Mouse (Mus musculus): ENCODE measurements around the gene Ccdc163. TPM values are rescaled to one million over a fixed set of nuclear protein-coding genes. Genes with fewer than 3 reads are reported as not detected.

The Ccdc163 gene
- polyA plus RNA-seq, 1 experiment from 2014 or later = 13.1 TPM

DNA sequence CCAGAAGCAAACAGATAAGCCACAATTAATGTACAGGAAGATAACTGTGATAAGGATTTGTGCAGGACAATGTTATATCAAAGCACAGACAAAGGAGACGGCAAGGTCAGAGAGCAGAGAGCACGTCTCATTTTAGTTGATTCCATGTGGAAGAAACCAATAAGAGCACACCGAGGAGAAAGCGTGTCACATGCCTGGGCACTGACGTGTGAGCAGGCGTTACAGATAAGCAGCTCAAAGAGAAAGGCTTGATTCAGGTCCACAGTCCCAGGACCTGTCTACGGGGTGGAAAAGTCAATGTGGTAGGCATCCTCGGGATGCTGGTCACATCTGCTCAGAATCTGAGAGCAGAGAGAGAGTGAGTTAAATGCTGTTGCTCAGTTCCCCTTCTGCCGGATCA lies 22.8 kb downstream of the Ccdc163 start:
- no peak overlapping the region for H3K4me2 ChIP-seq (ENCODE audit: low read length)
- H3K4me3 ChIP-seq (replicated peaks; ENCODE audit: low read depth, low read length) = no peak overlapping the region
- no peaks in the 10 kb centered on the region for H3K4me1 ChIP-seq (ENCODE audit: control insufficient read depth, insufficient read depth, low read length)
- no peak overlapping the region for H3K9ac ChIP-seq (replicated peaks; ENCODE audit: low read length)
- H3K27ac ChIP-seq (replicated peaks; ENCODE audit: low read depth, low read length) = no peak overlapping the region
- DNase-seq (no peak), ATAC-seq (ENCODE audit: low FRiP score, low TSS enrichment) (no peak)
- H3K27me3 ChIP-seq (ENCODE audit: control insufficient read depth, insufficient read depth, low read length) = no peaks in the 10 kb centered on the region
- WGBS = 90% methylated on average over 9 of the region's 9 CpGs
- H3K36me3 ChIP-seq (ENCODE audit: control insufficient read depth, insufficient read depth, low read length) = no peaks in the 10 kb centered on the region
- no peaks in the 10 kb centered on the region for H3K9me3 ChIP-seq (ENCODE audit: control insufficient read depth, low read length)

DNA sequence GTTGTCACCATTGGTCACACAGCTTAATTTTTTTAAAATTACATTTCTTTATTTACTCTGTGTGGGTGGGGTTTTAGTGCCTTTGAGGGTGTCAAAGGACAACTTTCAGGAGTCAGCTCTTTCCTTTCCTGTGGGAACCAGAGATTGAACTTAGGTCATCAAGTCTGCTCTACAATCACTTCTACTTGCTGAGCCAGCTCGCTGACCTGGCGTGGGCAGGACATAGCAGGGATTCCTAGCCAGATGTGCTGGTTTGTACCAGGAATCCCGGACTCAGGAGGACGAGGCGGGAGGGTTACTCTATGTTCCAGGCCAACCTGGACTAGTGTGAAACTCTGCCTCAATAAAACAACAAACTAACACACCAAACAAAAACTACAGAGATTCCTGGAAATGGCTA lies 24.0 kb downstream of the Ccdc163 start:
- H3K27ac ChIP-seq (replicated peaks; ENCODE audit: low read depth, low read length) = no peak overlapping the region
- no peaks in the 10 kb centered on the region for H3K36me3 ChIP-seq (ENCODE audit: control insufficient read depth, insufficient read depth, low read length)
- 88% methylated on average over 5 of the region's 5 CpGs for WGBS
- H3K4me2 ChIP-seq (ENCODE audit: low read length) = no peak overlapping the region
- no peaks in the 10 kb centered on the region for H3K4me1 ChIP-seq (ENCODE audit: control insufficient read depth, insufficient read depth, low read length)
- no peak overlapping the region for H3K4me3 ChIP-seq (replicated peaks; ENCODE audit: low read depth, low read length)
- H3K9ac ChIP-seq (replicated peaks; ENCODE audit: low read length) = no peak overlapping the region
- H3K27me3 ChIP-seq (ENCODE audit: control insufficient read depth, insufficient read depth, low read length) = no peaks in the 10 kb centered on the region
- DNase-seq = no peak
- no peak for ATAC-seq (ENCODE audit: low FRiP score, low TSS enrichment)
- no peaks in the 10 kb centered on the region for H3K9me3 ChIP-seq (ENCODE audit: control insufficient read depth, low read length)

DNA sequence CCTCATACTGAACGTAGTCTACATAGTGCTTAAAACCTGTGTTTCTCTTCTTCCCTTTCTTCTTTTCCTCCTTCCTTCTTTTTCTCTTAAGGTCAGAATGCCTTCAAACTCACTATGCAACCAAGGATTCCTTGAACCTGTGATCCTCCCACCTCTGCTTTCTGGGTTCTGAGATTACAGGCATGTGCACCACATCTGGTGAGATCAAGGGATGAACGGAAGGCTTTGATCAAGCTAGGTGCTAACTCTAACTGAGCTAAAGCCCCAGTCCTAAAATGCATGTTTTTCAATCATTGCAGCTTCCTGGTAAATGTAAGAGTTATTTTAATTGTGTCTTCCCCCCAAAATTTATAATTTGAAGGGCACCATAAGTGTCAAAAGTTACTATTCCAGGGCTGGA lies 26.7 kb downstream of the Ccdc163 start:
- no peaks in the 10 kb centered on the region for H3K4me1 ChIP-seq (ENCODE audit: control insufficient read depth, insufficient read depth, low read length)
- no peaks in the 10 kb centered on the region for H3K36me3 ChIP-seq (ENCODE audit: control insufficient read depth, insufficient read depth, low read length)
- no peak overlapping the region for H3K9ac ChIP-seq (replicated peaks; ENCODE audit: low read length)
- H3K27ac ChIP-seq (replicated peaks; ENCODE audit: low read depth, low read length) = no peak overlapping the region
- H3K4me2 ChIP-seq (ENCODE audit: low read length) = no peak overlapping the region
- ATAC-seq (ENCODE audit: low FRiP score, low TSS enrichment) (no peak), DNase-seq (no peak)
- H3K27me3 ChIP-seq (ENCODE audit: control insufficient read depth, insufficient read depth, low read length) = no peaks in the 10 kb centered on the region
- no peaks in the 10 kb centered on the region for H3K9me3 ChIP-seq (ENCODE audit: control insufficient read depth, low read length)
- H3K4me3 ChIP-seq (replicated peaks; ENCODE audit: low read depth, low read length) = no peak overlapping the region
- 88% methylated on average over 2 of the region's 2 CpGs for WGBS

DNA sequence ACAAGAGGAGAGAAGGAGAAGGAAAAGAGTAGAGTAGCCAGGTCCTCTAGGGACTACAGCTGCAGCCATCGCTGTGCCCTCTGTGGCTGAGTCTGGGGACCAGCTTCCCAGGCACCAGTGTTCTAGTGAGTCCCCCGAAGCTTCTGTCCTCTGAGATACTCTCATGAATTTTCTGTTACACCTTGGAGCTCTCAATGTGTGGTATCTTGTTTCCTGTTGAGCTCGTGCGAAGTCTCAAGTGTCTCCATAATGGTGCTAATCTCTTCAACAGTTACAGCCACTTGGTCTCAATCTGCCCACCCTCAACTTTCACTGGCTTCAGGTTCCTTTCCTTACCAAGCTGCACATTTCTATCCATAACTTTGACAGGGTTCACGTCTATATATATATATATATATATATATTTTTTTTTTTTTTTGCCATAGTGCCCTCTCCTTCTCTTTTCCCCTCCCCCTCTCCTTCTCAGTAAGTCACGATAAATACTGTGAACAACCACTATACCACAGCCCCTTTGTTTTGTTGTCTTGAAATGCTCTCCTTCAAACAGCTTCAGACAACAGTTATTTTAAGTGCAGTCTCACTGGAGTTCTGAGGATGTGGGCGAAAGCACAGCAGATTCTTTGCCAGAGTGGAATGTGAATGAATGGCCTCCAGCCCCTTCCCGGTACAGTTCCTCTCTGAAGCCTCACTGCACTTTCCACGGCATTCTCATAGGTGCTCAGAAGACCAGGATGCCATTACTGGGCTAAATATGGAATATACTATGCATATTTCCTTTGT lies 30.9 kb downstream of the Ccdc163 start:
- H3K9ac ChIP-seq (replicated peaks; ENCODE audit: low read length) = no peak overlapping the region
- H3K9me3 ChIP-seq (ENCODE audit: control insufficient read depth, low read length) = no peaks in the 10 kb centered on the region
- H3K27ac ChIP-seq (replicated peaks; ENCODE audit: low read depth, low read length) = no peak overlapping the region
- no peaks in the 10 kb centered on the region for H3K36me3 ChIP-seq (ENCODE audit: control insufficient read depth, insufficient read depth, low read length)
- ATAC-seq (ENCODE audit: low FRiP score, low TSS enrichment) (no peak), DNase-seq (no peak)
- no peaks in the 10 kb centered on the region for H3K4me1 ChIP-seq (ENCODE audit: control insufficient read depth, insufficient read depth, low read length)
- H3K4me2 ChIP-seq (ENCODE audit: low read length) = no peak overlapping the region
- H3K4me3 ChIP-seq (replicated peaks; ENCODE audit: low read depth, low read length) = no peak overlapping the region
- WGBS = 90% methylated on average over 9 of the region's 9 CpGs
- no peaks in the 10 kb centered on the region for H3K27me3 ChIP-seq (ENCODE audit: control insufficient read depth, insufficient read depth, low read length)

DNA sequence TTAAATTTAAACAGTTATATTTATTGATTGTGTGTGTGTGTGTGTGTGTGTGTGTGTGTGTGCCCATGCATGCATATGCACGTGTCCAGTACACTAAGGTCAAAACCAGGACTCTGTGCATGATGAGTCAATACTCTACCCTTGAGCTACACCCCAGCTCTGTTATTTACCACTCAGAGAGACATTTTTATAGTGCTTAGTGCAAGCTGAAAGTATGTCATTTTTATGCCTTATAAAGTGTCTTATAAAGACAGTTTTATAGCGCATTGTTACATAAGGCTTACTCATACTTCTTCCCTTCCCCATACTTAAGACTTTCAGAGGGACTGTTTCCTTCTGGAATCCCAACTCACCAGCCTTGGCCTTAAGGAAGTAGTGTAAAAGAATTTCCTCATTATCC lies 41.4 kb downstream of the Ccdc163 start:
- Histone ChIP-seq H3K4me3 (replicated peaks; ENCODE audit: low read depth, low read length) (no peak overlapping the region), H3K4me2 (ENCODE audit: low read length) (no peak overlapping the region), H3K9me3 (ENCODE audit: control insufficient read depth, low read length) (no peaks in the 10 kb centered on the region), H3K36me3 (ENCODE audit: control insufficient read depth, insufficient read depth, low read length) (no peaks in the 10 kb centered on the region), H3K9ac (replicated peaks; ENCODE audit: low read length) (no peak overlapping the region), H3K4me1 (ENCODE audit: control insufficient read depth, insufficient read depth, low read length) (no peaks in the 10 kb centered on the region), H3K27ac (replicated peaks; ENCODE audit: low read depth, low read length) (no peak overlapping the region), H3K27me3 (ENCODE audit: control insufficient read depth, insufficient read depth, low read length) (no peaks in the 10 kb centered on the region)
- ATAC-seq (ENCODE audit: low FRiP score, low TSS enrichment) = no peak
- DNase-seq = no peak
- 89% methylated on average over 2 of the region's 2 CpGs for WGBS

DNA sequence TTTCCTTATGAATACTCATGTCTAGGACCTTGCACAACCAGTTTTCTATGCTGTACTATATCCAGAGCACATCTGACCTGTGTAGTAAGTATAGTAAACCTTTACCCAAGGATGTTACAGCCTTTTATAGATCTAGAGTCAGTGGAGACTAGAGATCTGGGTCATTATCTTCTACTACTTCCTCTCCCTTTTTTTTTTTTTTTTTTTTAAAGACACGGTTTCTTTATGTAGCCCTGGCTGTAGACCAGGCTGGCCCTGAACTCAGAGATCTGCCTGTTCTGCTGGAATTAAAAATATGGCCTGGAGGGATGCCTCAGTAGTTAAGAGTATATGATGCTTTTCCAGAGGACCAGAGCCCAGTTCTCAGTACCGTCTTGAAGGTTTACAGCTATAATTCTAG lies 53.6 kb downstream of the Ccdc163 start:
- no peaks in the 10 kb centered on the region for H3K36me3 ChIP-seq (ENCODE audit: control insufficient read depth, insufficient read depth, low read length)
- DNase-seq = no peak
- H3K4me3 ChIP-seq (replicated peaks; ENCODE audit: low read depth, low read length) = no peak overlapping the region
- WGBS = 98% methylated on average over 2 of the region's 2 CpGs
- no peak overlapping the region for H3K9ac ChIP-seq (replicated peaks; ENCODE audit: low read length)
- no peaks in the 10 kb centered on the region for H3K4me1 ChIP-seq (ENCODE audit: control insufficient read depth, insufficient read depth, low read length)
- H3K4me2 ChIP-seq (ENCODE audit: low read length) = no peak overlapping the region
- ATAC-seq (ENCODE audit: low FRiP score, low TSS enrichment) = no peak
- no peak overlapping the region for H3K27ac ChIP-seq (replicated peaks; ENCODE audit: low read depth, low read length)
- no peaks in the 10 kb centered on the region for H3K9me3 ChIP-seq (ENCODE audit: control insufficient read depth, low read length)
- no peaks in the 10 kb centered on the region for H3K27me3 ChIP-seq (ENCODE audit: control insufficient read depth, insufficient read depth, low read length)

DNA sequence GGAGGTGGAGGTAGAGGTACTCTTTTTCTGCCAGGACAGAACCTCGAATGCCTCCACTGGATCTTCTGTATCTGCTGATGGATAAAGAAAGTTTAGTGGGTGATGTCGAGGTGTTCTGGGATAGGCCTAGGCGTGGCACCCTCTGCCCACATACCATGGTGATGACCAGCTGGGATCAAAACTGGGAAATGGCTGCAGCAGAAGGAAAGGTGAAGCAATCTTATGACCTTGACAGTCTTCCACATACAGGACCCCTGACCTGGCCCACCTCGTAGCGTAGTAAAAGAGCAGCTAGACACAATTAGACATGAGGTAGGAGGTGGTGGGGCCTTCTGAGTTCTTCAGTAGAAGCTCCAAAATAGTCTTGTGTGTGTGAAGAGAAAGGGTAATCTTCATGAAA lies 55.7 kb downstream of the Ccdc163 start:
- H3K4me2 ChIP-seq (ENCODE audit: low read length) = no peak overlapping the region
- no peak overlapping the region for H3K27ac ChIP-seq (replicated peaks; ENCODE audit: low read depth, low read length)
- no peak for ATAC-seq (ENCODE audit: low FRiP score, low TSS enrichment)
- DNase-seq = no peak
- WGBS = 93% methylated on average over 5 of the region's 5 CpGs
- H3K9ac ChIP-seq (replicated peaks; ENCODE audit: low read length) = no peak overlapping the region
- H3K36me3 ChIP-seq (ENCODE audit: control insufficient read depth, insufficient read depth, low read length) = no peaks in the 10 kb centered on the region
- H3K27me3 ChIP-seq (ENCODE audit: control insufficient read depth, insufficient read depth, low read length) = no peaks in the 10 kb centered on the region
- H3K4me3 ChIP-seq (replicated peaks; ENCODE audit: low read depth, low read length) = no peak overlapping the region
- H3K9me3 ChIP-seq (ENCODE audit: control insufficient read depth, low read length) = no peaks in the 10 kb centered on the region
- no peaks in the 10 kb centered on the region for H3K4me1 ChIP-seq (ENCODE audit: control insufficient read depth, insufficient read depth, low read length)

DNA sequence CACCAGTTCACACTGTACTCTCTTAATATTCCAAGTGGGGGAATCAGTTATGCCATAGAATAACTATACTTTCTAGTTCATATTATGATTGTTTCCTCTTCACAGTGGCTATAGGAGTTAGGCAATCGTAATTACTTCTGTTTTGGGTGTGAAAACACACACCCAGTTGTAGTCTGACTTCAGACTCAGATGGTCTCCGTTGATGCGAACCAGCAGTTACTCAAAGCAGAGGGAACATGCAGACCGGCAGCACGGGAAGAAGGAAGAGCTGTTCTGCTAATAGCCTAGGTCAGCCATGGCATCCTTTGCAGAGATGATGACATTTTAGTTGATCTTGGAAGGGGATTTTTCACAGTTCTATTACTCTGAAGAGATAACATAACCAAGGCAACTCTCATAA lies 60.2 kb downstream of the Ccdc163 start:
- WGBS = 90% methylated on average over 5 of the region's 5 CpGs
- DNase-seq (no peak), ATAC-seq (ENCODE audit: low FRiP score, low TSS enrichment) (no peak)
- H3K4me1 ChIP-seq (ENCODE audit: control insufficient read depth, insufficient read depth, low read length) = no peaks in the 10 kb centered on the region
- no peak overlapping the region for H3K9ac ChIP-seq (replicated peaks; ENCODE audit: low read length)
- no peak overlapping the region for H3K4me2 ChIP-seq (ENCODE audit: low read length)
- no peak overlapping the region for H3K27ac ChIP-seq (replicated peaks; ENCODE audit: low read depth, low read length)
- H3K27me3 ChIP-seq (ENCODE audit: control insufficient read depth, insufficient read depth, low read length) = no peaks in the 10 kb centered on the region
- no peaks in the 10 kb centered on the region for H3K36me3 ChIP-seq (ENCODE audit: control insufficient read depth, insufficient read depth, low read length)
- H3K4me3 ChIP-seq (replicated peaks; ENCODE audit: low read depth, low read length) = no peak overlapping the region
- H3K9me3 ChIP-seq (ENCODE audit: control insufficient read depth, low read length) = no peaks in the 10 kb centered on the region

DNA sequence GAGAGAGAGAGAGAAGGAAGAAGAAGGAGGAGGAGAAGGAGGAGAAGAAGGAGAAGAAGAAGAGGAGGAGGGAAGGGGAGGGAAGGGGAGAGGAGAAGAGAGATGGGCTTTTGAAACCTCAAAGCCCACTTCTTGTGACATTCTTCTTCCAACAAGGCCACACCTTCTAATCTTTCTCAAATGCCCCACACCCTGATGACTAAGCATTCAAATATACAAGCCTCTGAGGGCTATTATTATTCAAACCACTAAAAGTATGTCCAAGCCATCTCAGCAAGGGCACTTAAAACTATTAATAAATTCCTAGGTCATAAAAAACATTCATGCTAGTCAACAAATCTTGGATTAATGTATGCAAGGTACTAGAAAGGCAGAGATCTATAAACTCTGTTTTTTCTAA lies 60.8 kb downstream of the Ccdc163 start:
- Histone ChIP-seq H3K36me3 (ENCODE audit: control insufficient read depth, insufficient read depth, low read length) (no peaks in the 10 kb centered on the region), H3K4me2 (ENCODE audit: low read length) (no peak overlapping the region), H3K9ac (replicated peaks; ENCODE audit: low read length) (no peak overlapping the region), H3K4me1 (ENCODE audit: control insufficient read depth, insufficient read depth, low read length) (no peaks in the 10 kb centered on the region), H3K27ac (replicated peaks; ENCODE audit: low read depth, low read length) (no peak overlapping the region), H3K4me3 (replicated peaks; ENCODE audit: low read depth, low read length) (no peak overlapping the region), H3K9me3 (ENCODE audit: control insufficient read depth, low read length) (no peaks in the 10 kb centered on the region), H3K27me3 (ENCODE audit: control insufficient read depth, insufficient read depth, low read length) (no peaks in the 10 kb centered on the region)
- DNase-seq = no peak
- ATAC-seq (ENCODE audit: low FRiP score, low TSS enrichment) = no peak

Data from midbrain, embryonic 14.5 days (tissue).